Mouse (Mus musculus): ENCODE data around the gene Rnase2b. TPM values are rescaled to one million over a fixed set of nuclear protein-coding genes. Genes with fewer than 3 reads are reported as not detected.
A peak's percentile ranks its signal among the peaks of the same experiment; 100 is the strongest.

Gene Rnase2b
- polyA plus RNA-seq, 1 experiment from 2014 or later, result 0.39 TPM

- DNase-seq (ENCODE audit: low spot score) (no peak), ATAC-seq (ENCODE audit: low FRiP score, low TSS enrichment) (0 out of 2 replicates have a peak, but pooled peaks have one; percentile 21)
- no peak for TF ChIP-seq CTCF (IDR thresholded peaks at IDR 0.05; ENCODE audit: low read depth)
- no peak for TF ChIP-seq EP300 (optimal IDR thresholded peaks at IDR 0.05)
- Histone ChIP-seq H3K4me1 (replicated peaks; ENCODE audit: control insufficient read depth, insufficient read depth) (no peaks in the 10 kb centered on the region), H3K36me3 (ENCODE audit: control insufficient read depth, insufficient read depth, low read length) (no peaks in the 10 kb centered on the region), H3K27me3 (ENCODE audit: control insufficient read depth, insufficient read depth, low read length) (no peaks in the 10 kb centered on the region), H3K4me2 (replicated peaks; ENCODE audit: low read depth) (no peak overlapping the region), H3K9ac (ENCODE audit: low read length) (no peak overlapping the region), H3K27ac (replicated peaks) (no peak overlapping the region), H3K4me3 (ENCODE audit: low read depth, low read length) (no peak overlapping the region), H3K9me3 (ENCODE audit: control insufficient read depth, low read length) (no peaks in the 10 kb centered on the region)
- WGBS, result 49% methylated on average over 6 of the region's 6 CpGs
Observed at GRCm38 (mm10) chr14:51145521-51145920, 16.5 kb upstream of the Rnase2b start.

GRCm38 (mm10) chr14:51146685-51147084, 15.4 kb upstream of the Rnase2b start, which contains the start of gene Rnase1:
TSS of gene Rnase1 (minus strand) at chr14:51146785.
- peak within 1 kb of the TSS; percentile 49 for H3K27ac ChIP-seq (replicated peaks)
- no peaks in the 10 kb centered on the region for H3K36me3 ChIP-seq (ENCODE audit: control insufficient read depth, insufficient read depth, low read length)
- TF ChIP-seq CTCF (IDR thresholded peaks at IDR 0.05; ENCODE audit: low read depth) (no peak), EP300 (optimal IDR thresholded peaks at IDR 0.05) (no peak)
- H3K9ac ChIP-seq (ENCODE audit: low read length), result no peak within 1 kb of the TSS
- no peak within 1 kb of the TSS for H3K4me3 ChIP-seq (ENCODE audit: low read depth, low read length)
- no peak within 1 kb of the TSS for H3K4me2 ChIP-seq (replicated peaks; ENCODE audit: low read depth)
- no peaks in the 10 kb centered on the region for H3K9me3 ChIP-seq (ENCODE audit: control insufficient read depth, low read length)
- H3K4me1 ChIP-seq (replicated peaks; ENCODE audit: control insufficient read depth, insufficient read depth), result no peaks in the 10 kb centered on the region
- WGBS, result 50% methylated on average over 2 of the region's 2 CpGs
- ATAC-seq (ENCODE audit: low FRiP score, low TSS enrichment) (no peak), DNase-seq (ENCODE audit: low spot score) (no peak)
- no peaks in the 10 kb centered on the region for H3K27me3 ChIP-seq (ENCODE audit: control insufficient read depth, insufficient read depth, low read length)

GRCm38 (mm10) chr14:51148006-51148405, 14.1 kb upstream of the Rnase2b start:
- H3K4me3 ChIP-seq (ENCODE audit: low read depth, low read length), result no peak overlapping the region
- no peak overlapping the region for H3K4me2 ChIP-seq (replicated peaks; ENCODE audit: low read depth)
- H3K27ac ChIP-seq (replicated peaks), result peak overlapping the region; percentile 24
- whole genome bisulfite sequencing, result 54% methylated on average over 3 of the region's 3 CpGs
- H3K27me3 ChIP-seq (ENCODE audit: control insufficient read depth, insufficient read depth, low read length), result no peaks in the 10 kb centered on the region
- no peaks in the 10 kb centered on the region for H3K9me3 ChIP-seq (ENCODE audit: control insufficient read depth, low read length)
- H3K4me1 ChIP-seq (replicated peaks; ENCODE audit: control insufficient read depth, insufficient read depth), result no peaks in the 10 kb centered on the region
- H3K9ac ChIP-seq (ENCODE audit: low read length), result no peak overlapping the region
- no peaks in the 10 kb centered on the region for H3K36me3 ChIP-seq (ENCODE audit: control insufficient read depth, insufficient read depth, low read length)
- ATAC-seq (ENCODE audit: low FRiP score, low TSS enrichment) (no peak), DNase-seq (ENCODE audit: low spot score) (no peak)
- TF ChIP-seq EP300 (optimal IDR thresholded peaks at IDR 0.05) (no peak), CTCF (IDR thresholded peaks at IDR 0.05; ENCODE audit: low read depth) (no peak)

DNA sequence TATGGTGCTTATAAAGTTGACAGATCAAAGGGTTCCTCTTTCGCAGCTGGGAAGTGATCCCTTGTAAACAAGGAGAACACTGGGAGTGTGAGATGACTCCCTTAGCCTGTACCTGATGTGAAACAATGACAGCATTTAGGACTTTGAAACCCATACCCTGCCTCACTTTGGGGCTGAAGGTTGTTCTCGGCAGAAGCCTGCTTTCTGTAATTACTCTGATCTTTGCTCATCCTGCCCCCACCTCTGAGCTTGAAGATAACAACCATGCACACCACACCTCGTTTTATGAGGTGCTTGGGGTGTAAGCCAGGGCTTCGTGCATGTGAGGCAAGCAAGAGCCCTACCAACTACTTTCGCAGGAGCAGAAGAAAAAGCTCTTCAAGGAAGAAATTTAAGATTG, 12.9 kb upstream of the Rnase2b start:
- no peak for TF ChIP-seq EP300 (optimal IDR thresholded peaks at IDR 0.05)
- TF ChIP-seq CTCF (IDR thresholded peaks at IDR 0.05; ENCODE audit: low read depth), result no peak
- Histone ChIP-seq H3K36me3 (ENCODE audit: control insufficient read depth, insufficient read depth, low read length) (no peaks in the 10 kb centered on the region), H3K9ac (ENCODE audit: low read length) (no peak overlapping the region), H3K4me3 (ENCODE audit: low read depth, low read length) (no peak overlapping the region), H3K27ac (replicated peaks) (no peak overlapping the region), H3K9me3 (ENCODE audit: control insufficient read depth, low read length) (no peaks in the 10 kb centered on the region), H3K4me1 (replicated peaks; ENCODE audit: control insufficient read depth, insufficient read depth) (no peaks in the 10 kb centered on the region), H3K27me3 (ENCODE audit: control insufficient read depth, insufficient read depth, low read length) (no peaks in the 10 kb centered on the region), H3K4me2 (replicated peaks; ENCODE audit: low read depth) (no peak overlapping the region)
- WGBS, result 50% methylated on average over 5 of the region's 5 CpGs
- DNase-seq (ENCODE audit: low spot score) (no peak), ATAC-seq (ENCODE audit: low FRiP score, low TSS enrichment) (no peak)

DNA sequence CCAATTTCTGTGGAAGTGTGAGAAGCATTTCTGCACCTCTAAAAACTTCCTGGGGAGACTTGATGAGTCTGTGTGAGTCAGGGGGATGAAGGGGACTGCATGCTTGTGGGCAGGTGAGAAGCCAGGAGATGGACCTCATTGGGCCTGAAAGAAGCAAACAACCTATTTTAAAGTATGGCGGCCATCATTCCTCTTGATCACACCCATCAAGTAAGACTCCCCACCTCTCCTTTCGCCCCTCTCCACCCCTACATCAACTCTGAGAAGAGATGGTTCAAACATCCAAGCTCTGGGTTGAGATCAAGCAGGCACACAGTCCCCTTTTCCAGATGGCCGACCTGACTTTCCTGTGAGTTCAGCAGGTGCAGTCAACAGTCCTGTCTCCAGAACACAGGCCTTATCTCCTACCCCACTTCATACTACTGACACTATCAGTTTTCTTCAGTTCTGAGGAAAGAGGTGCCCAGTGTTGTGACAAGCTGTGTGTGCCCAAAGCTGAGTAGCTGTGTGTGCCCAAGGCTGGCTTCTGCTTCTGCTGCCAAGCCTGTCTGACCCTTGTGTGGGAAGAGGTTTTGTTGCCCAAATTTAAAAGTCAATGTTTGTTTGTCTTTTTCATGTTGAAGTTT, 11.7 kb upstream of the Rnase2b start:
- no peaks in the 10 kb centered on the region for H3K9me3 ChIP-seq (ENCODE audit: control insufficient read depth, low read length)
- H3K27me3 ChIP-seq (ENCODE audit: control insufficient read depth, insufficient read depth, low read length), result no peaks in the 10 kb centered on the region
- H3K36me3 ChIP-seq (ENCODE audit: control insufficient read depth, insufficient read depth, low read length), result no peaks in the 10 kb centered on the region
- H3K4me2 ChIP-seq (replicated peaks; ENCODE audit: low read depth), result no peak overlapping the region
- no peak overlapping the region for H3K4me3 ChIP-seq (ENCODE audit: low read depth, low read length)
- 75% methylated on average over 3 of the region's 3 CpGs for whole genome bisulfite sequencing
- ATAC-seq (ENCODE audit: low FRiP score, low TSS enrichment), result no peak
- H3K9ac ChIP-seq (ENCODE audit: low read length), result no peak overlapping the region
- no peak for DNase-seq (ENCODE audit: low spot score)
- TF ChIP-seq EP300 (optimal IDR thresholded peaks at IDR 0.05), result no peak
- no peak for TF ChIP-seq CTCF (IDR thresholded peaks at IDR 0.05; ENCODE audit: low read depth)
- H3K27ac ChIP-seq (replicated peaks), result no peak overlapping the region
- no peaks in the 10 kb centered on the region for H3K4me1 ChIP-seq (replicated peaks; ENCODE audit: control insufficient read depth, insufficient read depth)

- no peaks in the 10 kb centered on the region for H3K4me1 ChIP-seq (replicated peaks; ENCODE audit: control insufficient read depth, insufficient read depth)
- TF ChIP-seq EP300 (optimal IDR thresholded peaks at IDR 0.05), result no peak
- no peak for TF ChIP-seq CTCF (IDR thresholded peaks at IDR 0.05; ENCODE audit: low read depth)
- no peak overlapping the region for H3K4me2 ChIP-seq (replicated peaks; ENCODE audit: low read depth)
- H3K36me3 ChIP-seq (ENCODE audit: control insufficient read depth, insufficient read depth, low read length), result no peaks in the 10 kb centered on the region
- H3K27ac ChIP-seq (replicated peaks), result no peak overlapping the region
- ATAC-seq (ENCODE audit: low FRiP score, low TSS enrichment), result no peak
- no peak overlapping the region for H3K9ac ChIP-seq (ENCODE audit: low read length)
- no peaks in the 10 kb centered on the region for H3K9me3 ChIP-seq (ENCODE audit: control insufficient read depth, low read length)
- H3K27me3 ChIP-seq (ENCODE audit: control insufficient read depth, insufficient read depth, low read length), result no peaks in the 10 kb centered on the region
- no peak for DNase-seq (ENCODE audit: low spot score)
- no peak overlapping the region for H3K4me3 ChIP-seq (ENCODE audit: low read depth, low read length)
- WGBS, result 57% methylated on average over 5 of the region's 5 CpGs
Observed at GRCm38 (mm10) chr14:51152249-51152870, 9.7 kb upstream of the Rnase2b start.
